Mouse (Mus musculus) bone marrow macrophage, adult 2 months (primary cell): Measurements from ENCODE around the gene Atp1a3. TPM values are rescaled to one million over a fixed set of nuclear protein-coding genes. Genes with fewer than 3 reads are reported as not detected.
A peak's percentile ranks its signal among the peaks of the same experiment; 100 is the strongest.

Source experiments
- H3K27ac ChIP-seq: 2 replicates; pipeline ENCODE4 v1.5.1; 2012; ENCODE audit warnings: low read depth, low read length; ENCODE audit not compliant: insufficient read depth
- H3K4me1 ChIP-seq: 2 replicates; pipeline ENCODE4 v1.6.1; 2012; ENCODE audit warnings: low read length; ENCODE audit not compliant: control insufficient read depth, insufficient read depth
- H3K4me3 ChIP-seq: 2 replicates; pipeline ENCODE4 v1.5.1; 2012; ENCODE audit warnings: mild to moderate bottlenecking, low read length, moderate library complexity; ENCODE audit not compliant: insufficient read depth
- CTCF ChIP-seq: IDR thresholded peaks from 2 replicates; pipeline ENCODE4 v1.5.1; 2012; ENCODE audit warnings: low read depth, mild to moderate bottlenecking, low read length, moderate library complexity
- POLR2A ChIP-seq: IDR thresholded peaks from 2 replicates; pipeline ENCODE4 v1.6.1; 2012; ENCODE audit warnings: mild to moderate bottlenecking, low read depth, low read length, borderline replicate concordance
- polyA plus RNA-seq: library from polyadenylated mRNA; stranded (reverse); fragments of >200 nt; gene quantifications from 2 replicates; pipeline ENCODE4 v1.2.4, GENCODE M21; 2012; ENCODE audit not compliant: missing spikeins, insufficient read depth, insufficient read length

Atp1a3 gene
- polyA plus RNA-seq, 1 experiment: 85.8 TPM

DNA sequence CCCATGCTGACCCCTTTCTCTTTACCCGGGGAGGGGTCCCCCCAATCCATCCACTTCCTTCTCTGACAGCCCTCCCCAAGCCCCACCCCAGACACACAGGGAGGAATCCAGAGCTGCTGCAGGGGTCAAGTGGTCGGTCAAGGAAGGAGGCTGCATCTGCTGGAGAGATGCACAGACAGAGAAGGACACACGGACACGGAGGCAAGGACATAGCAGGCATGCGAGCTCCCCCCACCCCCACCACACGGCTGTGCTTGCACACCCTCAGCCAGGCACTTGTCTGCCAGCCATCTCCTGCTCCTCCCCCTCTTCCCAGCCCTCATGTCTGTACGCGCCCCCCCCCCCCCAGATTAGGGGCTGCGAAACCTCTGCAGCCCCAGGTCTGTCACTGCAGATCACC, 952 bp downstream of the Atp1a3 start:
- H3K4me1 ChIP-seq: peaks cover 21% of the 10 kb centered on the region
- TF ChIP-seq POLR2A (no peak), CTCF (no peak)
- peak overlapping the region; percentile 96 for H3K4me3 ChIP-seq
- no peak overlapping the region for H3K27ac ChIP-seq

DNA sequence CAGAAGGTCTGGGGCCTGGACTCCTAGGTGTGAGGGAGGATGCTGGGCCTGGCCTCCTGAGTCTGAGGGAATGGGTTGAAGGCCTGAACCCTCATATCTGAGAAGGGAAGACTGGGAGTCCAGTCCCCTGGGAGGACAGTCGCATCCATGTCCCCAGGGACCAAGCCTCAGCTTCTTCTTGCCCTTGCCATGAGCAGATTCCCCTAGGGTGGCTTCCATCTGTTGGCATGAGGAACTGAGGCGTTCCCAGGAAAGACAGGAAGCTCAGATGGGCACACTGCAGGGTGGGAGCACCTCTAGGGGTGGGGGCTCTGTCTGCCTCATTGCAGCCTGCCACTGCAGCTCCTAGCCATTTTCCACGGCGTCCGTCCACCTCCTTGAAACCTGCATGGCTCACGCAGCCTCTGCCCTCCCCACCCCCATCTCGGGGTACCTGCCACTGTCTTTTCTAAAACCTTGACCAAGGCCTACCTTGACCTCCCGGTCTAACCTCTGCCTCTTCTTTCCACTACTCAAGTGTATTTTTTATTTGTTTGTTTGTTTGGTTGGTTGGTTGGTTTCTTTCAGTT, 1.9 kb downstream of the Atp1a3 start:
- H3K4me1 ChIP-seq: peaks cover 21% of the 10 kb centered on the region
- TF ChIP-seq POLR2A: no peak
- TF ChIP-seq CTCF: no peak
- H3K27ac ChIP-seq: no peak overlapping the region
- no peak overlapping the region for H3K4me3 ChIP-seq

DNA sequence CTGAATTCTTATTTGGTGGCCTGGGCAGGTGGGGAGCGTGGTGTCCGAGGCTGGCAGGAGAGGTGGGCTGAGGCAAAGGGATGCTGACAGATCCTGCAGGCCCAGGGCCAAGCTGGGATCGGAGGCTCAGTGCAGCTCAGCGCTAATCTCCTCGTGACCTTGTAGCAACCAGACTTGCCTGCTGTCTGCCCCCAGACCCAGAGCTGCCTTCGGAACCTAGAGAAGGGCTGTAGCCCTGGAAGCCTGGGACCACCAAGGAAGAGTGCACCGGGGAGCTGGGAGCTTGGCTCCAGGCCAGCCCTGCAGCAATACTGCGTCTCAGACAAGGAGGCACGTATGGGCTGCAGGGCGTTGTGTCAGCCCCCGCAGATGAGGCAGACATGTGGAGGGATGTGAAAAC, 2.5 kb downstream of the Atp1a3 start:
- no peak for TF ChIP-seq POLR2A
- TF ChIP-seq CTCF: no peak
- H3K4me1 ChIP-seq: peaks cover 21% of the 10 kb centered on the region
- H3K4me3 ChIP-seq: no peak overlapping the region
- H3K27ac ChIP-seq: no peak overlapping the region

DNA sequence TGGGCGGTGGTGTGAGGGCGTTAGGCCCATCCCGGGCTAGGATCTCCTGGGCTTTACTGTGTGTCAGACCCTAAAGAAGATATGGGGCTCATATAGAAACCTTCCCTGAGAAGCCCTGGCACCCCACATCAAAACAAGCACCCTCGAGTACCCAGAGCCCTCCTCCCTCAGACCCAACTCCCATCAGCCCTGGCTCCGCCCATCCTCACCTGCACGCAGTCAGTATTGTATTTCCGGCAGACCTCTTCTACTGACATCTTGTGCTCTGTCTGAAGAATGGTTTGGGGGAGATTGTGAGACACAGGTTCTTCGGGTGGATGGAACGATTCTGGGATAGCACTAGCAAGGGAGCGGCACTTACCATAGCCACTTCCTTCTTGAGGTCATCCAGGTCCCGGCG, 5.0 kb downstream of the Atp1a3 start:
- Histone ChIP-seq H3K27ac (no peak overlapping the region), H3K4me1 (0 out of 2 replicates have a peak, but pooled peaks cover 2% of the 10 kb centered on the region), H3K4me3 (no peak overlapping the region)
- no peak for TF ChIP-seq CTCF
- no peak for TF ChIP-seq POLR2A

DNA sequence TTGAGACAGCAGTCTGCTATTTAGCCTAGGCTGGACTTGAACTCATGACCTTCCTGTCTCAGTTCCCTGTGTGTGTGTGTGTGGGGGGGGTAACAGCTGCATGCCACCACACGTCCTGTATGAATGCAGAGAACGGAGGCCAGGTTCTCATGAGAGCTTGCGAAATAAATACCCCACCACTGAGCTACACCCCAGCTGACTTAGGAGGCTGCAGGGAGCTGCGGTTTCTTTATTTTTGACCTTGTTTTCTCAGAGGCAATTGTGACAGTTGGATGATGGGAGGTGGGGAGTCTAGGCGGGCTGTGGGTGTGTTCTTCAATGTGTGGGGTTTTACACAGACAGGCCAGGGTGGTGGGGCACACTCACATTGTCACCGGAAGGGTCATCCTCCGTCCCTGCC, 5.5 kb downstream of the Atp1a3 start:
- H3K4me3 ChIP-seq: no peak overlapping the region
- no peak for TF ChIP-seq POLR2A
- no peak for TF ChIP-seq CTCF
- no peak overlapping the region for H3K27ac ChIP-seq
- 0 out of 2 replicates have a peak, but pooled peaks cover 2% of the 10 kb centered on the region for H3K4me1 ChIP-seq

DNA sequence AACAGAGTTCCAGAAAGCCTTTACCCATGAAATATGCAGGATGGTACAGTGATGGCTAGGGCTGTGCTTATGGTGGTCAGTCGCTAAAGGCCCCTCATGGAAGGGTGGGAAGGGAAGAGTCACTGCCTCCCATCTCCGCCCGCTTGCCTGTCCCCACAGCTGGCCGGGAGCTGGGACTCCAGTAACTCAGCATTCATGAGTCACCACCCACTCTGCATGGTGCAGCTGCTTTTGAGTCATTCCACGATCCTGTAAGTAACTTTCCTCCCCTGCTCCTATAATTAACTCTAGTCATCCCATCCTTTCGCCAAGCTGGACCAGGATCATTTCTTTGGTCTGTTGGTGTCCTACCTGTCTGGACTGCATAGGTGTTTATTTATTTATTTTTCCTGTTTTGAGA, 12.7 kb downstream of the Atp1a3 start:
- H3K4me1 ChIP-seq: no peaks in the 10 kb centered on the region
- TF ChIP-seq POLR2A (no peak), CTCF (no peak)
- no peak overlapping the region for H3K27ac ChIP-seq
- H3K4me3 ChIP-seq: no peak overlapping the region

DNA sequence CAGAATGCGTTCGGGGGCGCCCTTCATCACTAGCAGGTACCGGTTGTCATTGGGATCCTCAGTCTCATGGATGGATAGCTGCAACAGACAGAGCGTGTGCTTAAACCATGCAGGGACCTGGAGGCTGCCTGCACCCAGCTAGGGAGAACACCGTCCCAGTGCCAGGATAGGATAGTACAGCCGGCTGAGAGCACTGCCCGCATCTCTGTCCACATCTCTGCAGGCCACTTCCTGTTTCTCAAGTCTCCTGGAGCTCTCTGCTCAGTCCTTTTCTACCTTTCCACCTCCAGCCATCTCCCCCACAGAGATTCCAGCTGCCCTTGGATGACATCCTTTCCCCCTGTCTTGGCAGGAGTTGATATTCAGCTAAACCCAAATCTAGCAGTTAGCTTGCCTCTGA, 15.3 kb downstream of the Atp1a3 start:
- TF ChIP-seq CTCF (no peak), POLR2A (no peak)
- no peak overlapping the region for H3K4me3 ChIP-seq
- no peaks in the 10 kb centered on the region for H3K4me1 ChIP-seq
- no peak overlapping the region for H3K27ac ChIP-seq

DNA sequence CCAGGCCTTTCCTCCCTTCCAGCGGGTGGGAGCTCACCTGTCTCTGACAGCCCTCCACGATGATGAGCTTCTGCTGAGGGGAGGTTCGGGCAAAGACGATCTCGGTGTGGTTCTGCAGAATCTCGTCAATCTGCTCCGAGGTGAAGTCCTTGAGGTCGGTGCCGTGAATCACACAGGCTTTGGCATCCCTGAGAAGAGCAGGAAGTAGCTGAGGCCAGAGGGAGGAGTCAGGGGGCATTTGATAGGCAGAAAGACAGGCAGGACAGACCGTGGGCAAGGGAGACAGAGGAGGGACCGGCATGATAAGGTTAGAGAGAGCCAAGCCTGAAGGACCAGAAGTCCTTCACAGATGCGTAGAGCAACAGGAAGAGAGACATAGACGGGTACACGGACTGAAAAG, 17.8 kb downstream of the Atp1a3 start:
- Histone ChIP-seq H3K4me3 (no peak overlapping the region), H3K4me1 (no peaks in the 10 kb centered on the region), H3K27ac (no peak overlapping the region)
- TF ChIP-seq CTCF (no peak), POLR2A (no peak)

DNA sequence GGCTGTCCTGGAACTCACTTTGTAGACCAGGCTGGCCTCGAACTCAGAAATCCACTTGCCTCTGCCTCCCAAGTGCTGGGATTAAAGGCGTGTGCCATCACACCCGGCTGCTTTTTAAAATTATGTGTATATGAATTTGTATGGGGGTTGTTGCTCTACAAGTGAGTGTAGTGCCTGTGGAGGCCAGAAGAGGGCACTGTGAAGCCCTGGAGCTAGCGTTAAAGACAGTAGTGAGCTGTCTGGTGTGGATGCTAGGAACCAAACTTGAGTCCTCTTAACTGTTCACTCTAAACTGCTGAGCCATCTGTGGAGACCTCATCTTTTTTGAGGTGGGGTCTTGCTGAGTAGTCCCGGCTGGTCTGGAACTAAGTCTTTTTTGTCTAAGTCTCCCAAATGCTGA, 20.0 kb downstream of the Atp1a3 start:
- TF ChIP-seq CTCF (peak; percentile 36), POLR2A (no peak)
- Histone ChIP-seq H3K27ac (no peak overlapping the region), H3K4me1 (no peaks in the 10 kb centered on the region), H3K4me3 (no peak overlapping the region)

DNA sequence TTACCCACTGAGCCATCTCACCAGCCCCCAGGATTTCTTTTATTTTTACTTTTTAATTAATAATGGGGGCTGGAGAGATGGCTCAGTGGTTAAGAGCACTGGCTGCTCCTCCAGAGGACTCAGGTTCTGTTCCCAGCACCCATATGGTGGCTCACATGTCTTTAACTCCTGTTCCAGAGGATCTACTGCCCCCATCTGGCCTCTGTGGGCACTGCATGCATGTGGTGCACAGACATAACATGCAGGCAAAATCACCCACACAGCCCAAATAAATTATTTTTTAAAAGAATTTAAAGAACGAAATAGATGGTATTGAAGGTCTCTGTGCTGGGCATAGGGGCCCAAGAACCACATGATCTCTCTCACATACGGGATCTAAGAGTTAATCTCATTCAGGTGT, 21.5 kb downstream of the Atp1a3 start:
- H3K27ac ChIP-seq: no peak overlapping the region
- peaks cover 2% of the 10 kb centered on the region for H3K4me1 ChIP-seq
- no peak overlapping the region for H3K4me3 ChIP-seq
- no peak for TF ChIP-seq POLR2A
- no peak for TF ChIP-seq CTCF

DNA sequence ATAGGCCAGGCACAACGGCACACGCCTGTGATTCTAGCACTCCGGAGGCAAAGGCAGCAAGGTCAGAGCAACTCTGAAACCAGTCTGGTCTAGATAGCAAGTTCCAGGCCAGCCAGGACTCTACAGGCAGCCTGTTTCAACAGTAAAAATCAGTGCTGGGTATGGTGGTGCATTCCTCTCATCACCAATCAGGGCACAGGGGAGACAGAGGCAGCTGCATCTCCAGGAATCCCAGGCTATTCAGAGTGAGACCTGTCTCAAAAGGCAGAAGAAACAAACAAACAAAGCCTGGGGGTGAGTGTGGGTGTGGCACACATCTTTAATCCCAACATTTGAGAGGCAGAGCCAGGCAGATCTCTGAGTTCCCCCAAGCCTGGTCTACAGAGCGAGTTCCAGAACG, 22.4 kb downstream of the Atp1a3 start:
- Histone ChIP-seq H3K27ac (no peak overlapping the region), H3K4me3 (no peak overlapping the region), H3K4me1 (peaks cover 10% of the 10 kb centered on the region)
- no peak for TF ChIP-seq CTCF
- TF ChIP-seq POLR2A: no peak
